Mouse (Mus musculus) gastrocnemius, postnatal 36 days (tissue): Measurements from ENCODE around the gene Sgcd. TPM values are rescaled to one million over a fixed set of nuclear protein-coding genes. Genes with fewer than 3 reads are reported as not detected.

ENCODE experiments used
- DNase-seq, 2 experiments: peaks; one replicate each; pipeline ENCODE4 v3.0.0; 2022
- intact Hi-C: fragments of 180-260 bp; cut with DNase I; formaldehyde crosslinking; loops from one replicate; pipeline ENCODE4 v1.15.1; 2025
- total RNA-seq, 2 experiments: library from RNA; stranded (reverse); gene quantifications; 2 replicates each; pipeline ENCODE4 v1.2.3; 2021

The Sgcd gene
- total RNA-seq, 2 experiments from 2014 or later = 54.2 to 62.1 TPM

GRCm38 (mm10) chr11:47333702-47334101 is 655.1 kb downstream of the Sgcd start:
- no peak for DNase-seq
- intact Hi-C loops = no loop called here

- intact Hi-C loops = no loop called here
- DNase-seq = no peak
Observed at GRCm38 (mm10) chr11:47305579-47305978, 683.2 kb downstream of the Sgcd start.

- intact Hi-C loops = no loop called here
- DNase-seq = no peak
Observed at GRCm38 (mm10) chr11:47304702-47305450, 683.9 kb downstream of the Sgcd start.

GRCm38 (mm10) chr11:47299777-47300176 is 689.0 kb downstream of the Sgcd start:
- intact Hi-C loops = no loop called here
- no peak for DNase-seq

GRCm38 (mm10) chr11:47297805-47298340 is 690.9 kb downstream of the Sgcd start:
- intact Hi-C loops = no loop called here
- DNase-seq = no peak

GRCm38 (mm10) chr11:47294741-47295140 is 694.0 kb downstream of the Sgcd start:
- DNase-seq = no peak
- intact Hi-C loops = no loop called here

- intact Hi-C loops = no loop called here
- no peak for DNase-seq
Observed at GRCm38 (mm10) chr11:47276586-47276985, 712.2 kb downstream of the Sgcd start.

GRCm38 (mm10) chr11:47268556-47268955 is 720.2 kb downstream of the Sgcd start:
- intact Hi-C loops = no loop called here
- DNase-seq = no peak

- DNase-seq = no peak
- intact Hi-C loops = no loop called here
Observed at GRCm38 (mm10) chr11:47264267-47264984, 724.3 kb downstream of the Sgcd start.

- intact Hi-C loops = no loop called here
- DNase-seq = peak in 1 of 2 experiments; percentile 7
Observed at GRCm38 (mm10) chr11:47250301-47250700, 738.5 kb downstream of the Sgcd start.

GRCm38 (mm10) chr11:47248345-47248893 is 740.4 kb downstream of the Sgcd start:
- no peak for DNase-seq
- intact Hi-C loops = loop anchor here (5.0 kb wide), 1 partner anchor 129 kb away; no protein-coding TSS in a partner anchor

GRCm38 (mm10) chr11:47247703-47248344 is 740.9 kb downstream of the Sgcd start:
- intact Hi-C loops = loop anchor here (5.0 kb wide), 1 partner anchor 129 kb away; no protein-coding TSS in a partner anchor
- no peak for DNase-seq

GRCm38 (mm10) chr11:47242401-47242800 is 746.4 kb downstream of the Sgcd start:
- no peak for DNase-seq
- intact Hi-C loops = no loop called here

- intact Hi-C loops = no loop called here
- no peak for DNase-seq
Observed at GRCm38 (mm10) chr11:47228222-47228621, 760.5 kb downstream of the Sgcd start.

- DNase-seq = no peak
- intact Hi-C loops = no loop called here
Observed at GRCm38 (mm10) chr11:47224148-47224547, 764.6 kb downstream of the Sgcd start.

GRCm38 (mm10) chr11:47211531-47211930 is 777.2 kb downstream of the Sgcd start:
- no peak for DNase-seq
- intact Hi-C loops = no loop called here

- no peak for DNase-seq
- intact Hi-C loops = no loop called here
Observed at GRCm38 (mm10) chr11:47206461-47206860, 782.3 kb downstream of the Sgcd start.

GRCm38 (mm10) chr11:47199106-47199505 is 789.7 kb downstream of the Sgcd start:
- no peak for DNase-seq
- intact Hi-C loops = no loop called here

- intact Hi-C loops = no loop called here
- no peak for DNase-seq
Observed at GRCm38 (mm10) chr11:47188556-47188955, 800.2 kb downstream of the Sgcd start.

GRCm38 (mm10) chr11:47174977-47175376 is 813.8 kb downstream of the Sgcd start:
- intact Hi-C loops = no loop called here
- DNase-seq = no peak
